Mouse (Mus musculus) right cerebral cortex, adult 2 months (tissue): Measurements from ENCODE around the gene 1700025G04Rik.

Experiments
- DNase-seq, 2 experiments: peaks; one replicate each; pipeline ENCODE4 v3.0.0; 2021 to 2022; ENCODE audit warnings: low spot score in 2 of 2

1700025G04Rik gene

GRCm38 (mm10) chr1:152033731-152034130, 56.2 kb downstream of the 1700025G04Rik start:
- DNase-seq = no peak

GRCm38 (mm10) chr1:152032144-152032543, 57.8 kb downstream of the 1700025G04Rik start:
- DNase-seq = no peak

GRCm38 (mm10) chr1:152030546-152030945, 59.4 kb downstream of the 1700025G04Rik start:
- DNase-seq = no peak

DNA sequence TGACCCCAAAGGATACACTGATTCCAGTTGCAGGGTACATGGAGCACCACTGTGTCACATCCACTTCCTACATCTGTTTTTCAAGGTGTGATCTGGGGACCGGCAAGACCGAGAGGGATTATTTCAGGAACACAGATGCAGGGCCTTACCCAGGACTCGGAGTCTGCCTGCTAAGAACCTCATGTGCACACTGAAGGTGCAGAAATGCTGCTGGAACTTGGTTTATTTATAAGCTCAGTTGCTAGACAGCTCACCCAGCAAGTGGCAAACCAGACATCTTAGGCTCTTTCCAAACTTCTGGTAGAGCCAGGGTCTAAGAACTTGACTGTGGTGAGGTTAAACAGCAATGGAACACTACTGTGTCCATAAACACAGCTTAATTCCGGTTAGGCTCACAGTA, 61.2 kb downstream of the 1700025G04Rik start:
- no peak for DNase-seq

DNA sequence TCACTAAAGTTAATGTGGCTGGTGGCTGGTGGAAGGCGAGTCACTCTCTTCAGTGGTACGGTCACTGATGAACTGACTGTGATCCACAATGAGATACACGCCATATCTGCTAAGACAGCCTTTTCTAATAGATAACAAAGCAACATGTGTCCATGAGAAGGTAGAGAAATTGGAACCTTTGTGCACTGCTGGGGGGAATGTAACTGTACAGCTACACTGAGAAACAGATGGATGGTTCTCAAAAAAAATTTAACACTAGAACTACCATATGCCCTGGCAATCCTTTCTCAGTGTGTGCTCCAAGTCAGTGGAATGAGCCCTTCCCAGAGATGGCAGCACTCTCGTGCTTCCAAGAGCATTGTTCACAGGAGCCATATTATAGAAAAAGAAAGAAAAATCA, 63.2 kb downstream of the 1700025G04Rik start:
- no peak for DNase-seq

DNA sequence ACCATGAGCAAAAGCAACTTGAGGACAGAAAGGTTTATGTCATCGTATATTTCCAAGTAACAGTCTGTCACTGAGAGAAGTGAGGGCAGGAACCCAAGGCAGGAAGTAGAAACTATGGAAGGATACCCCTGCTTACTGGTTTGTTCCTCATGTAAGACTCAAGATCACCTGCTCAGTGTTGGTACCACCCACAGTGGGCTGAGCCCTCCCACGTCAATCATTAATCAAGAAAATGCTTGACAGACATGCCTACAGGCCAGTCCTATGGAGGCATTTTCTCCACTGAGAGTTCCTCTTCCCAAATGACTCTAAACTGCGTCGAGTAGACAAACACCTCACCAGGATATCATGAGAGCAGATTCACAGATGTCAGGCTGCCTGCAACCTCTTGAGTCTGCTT, 64.6 kb downstream of the 1700025G04Rik start:
- DNase-seq = no peak

DNA sequence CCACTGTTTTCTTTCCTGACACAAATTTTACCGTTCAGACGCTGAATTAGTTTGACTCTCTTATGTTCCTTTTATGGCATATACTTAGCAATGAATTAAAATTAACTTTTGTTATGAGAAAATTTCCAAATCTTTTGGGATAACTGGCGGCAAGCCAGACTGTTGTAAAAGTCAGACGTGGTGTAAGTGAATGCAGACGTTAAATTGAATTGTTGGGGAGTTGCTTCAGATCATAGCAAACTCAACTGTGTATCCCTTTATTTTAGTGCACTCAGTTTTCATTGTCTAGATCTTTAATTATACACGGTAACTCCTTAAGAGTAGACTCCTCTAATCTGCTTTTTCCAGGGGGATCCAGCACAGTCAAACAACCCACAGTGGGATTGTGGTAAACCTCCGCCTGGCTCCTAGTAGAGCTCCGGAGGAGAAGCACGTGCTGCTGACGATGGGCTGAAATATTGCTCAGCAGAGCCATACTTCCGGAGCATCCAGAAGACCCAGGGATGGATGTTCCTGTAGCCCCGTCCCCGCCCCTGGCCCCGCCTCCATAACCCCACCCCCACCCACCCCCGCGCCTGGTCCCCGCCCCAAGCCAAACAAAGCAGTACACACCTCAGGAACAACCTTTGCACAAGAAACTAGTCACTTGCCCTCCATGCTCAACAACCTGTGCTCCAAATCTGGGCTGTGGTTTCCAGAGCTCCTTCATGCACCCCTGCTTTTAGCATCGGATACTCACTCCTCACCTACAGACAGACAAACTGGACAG, 65.7 kb downstream of the 1700025G04Rik start:
- DNase-seq = no peak

- no peak for DNase-seq
Measured at GRCm38 (mm10) chr1:152020812-152021211, 69.1 kb downstream of the 1700025G04Rik start.

DNA sequence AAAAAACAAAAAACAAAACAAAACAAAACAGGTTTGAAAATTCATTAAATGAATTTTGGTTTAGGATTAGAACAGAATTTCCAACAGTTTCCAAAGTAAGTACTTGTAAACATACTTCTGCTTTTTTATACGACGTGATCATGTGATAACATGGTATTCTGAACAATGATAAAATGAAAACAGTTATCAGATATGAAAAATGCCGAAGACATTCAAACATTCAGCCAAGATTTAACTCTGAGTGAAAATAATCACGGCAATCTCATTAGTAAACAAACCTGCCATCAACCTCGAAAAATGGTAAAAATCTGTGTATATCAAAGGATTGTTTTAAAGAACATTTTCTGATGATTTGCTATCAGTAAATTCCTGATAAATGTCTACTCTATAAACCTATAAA, 69.9 kb downstream of the 1700025G04Rik start:
- DNase-seq = no peak

GRCm38 (mm10) chr1:152019196-152019595, 70.7 kb downstream of the 1700025G04Rik start:
- DNase-seq = no peak

- no peak for DNase-seq
Measured at GRCm38 (mm10) chr1:152018322-152018721, 71.6 kb downstream of the 1700025G04Rik start.

DNA sequence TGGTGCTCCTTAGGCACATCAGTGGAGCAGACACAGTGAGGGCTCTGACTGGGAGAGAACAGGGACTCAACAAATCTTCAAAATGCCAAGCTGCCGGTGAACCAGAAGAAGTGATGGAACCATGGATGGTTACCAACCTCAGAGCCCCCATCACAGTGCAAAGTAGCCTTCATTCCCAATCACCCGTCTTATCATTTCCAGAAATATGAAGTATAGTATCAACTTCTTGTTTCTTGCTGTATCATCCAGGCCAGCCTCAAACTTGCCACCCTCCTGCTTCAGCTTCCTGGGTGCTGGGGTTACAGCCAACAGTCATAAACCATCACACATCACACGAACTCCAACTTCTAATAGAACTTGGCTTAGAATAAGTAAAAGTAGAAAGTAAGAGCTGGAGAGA, 73.3 kb downstream of the 1700025G04Rik start:
- no peak for DNase-seq

DNA sequence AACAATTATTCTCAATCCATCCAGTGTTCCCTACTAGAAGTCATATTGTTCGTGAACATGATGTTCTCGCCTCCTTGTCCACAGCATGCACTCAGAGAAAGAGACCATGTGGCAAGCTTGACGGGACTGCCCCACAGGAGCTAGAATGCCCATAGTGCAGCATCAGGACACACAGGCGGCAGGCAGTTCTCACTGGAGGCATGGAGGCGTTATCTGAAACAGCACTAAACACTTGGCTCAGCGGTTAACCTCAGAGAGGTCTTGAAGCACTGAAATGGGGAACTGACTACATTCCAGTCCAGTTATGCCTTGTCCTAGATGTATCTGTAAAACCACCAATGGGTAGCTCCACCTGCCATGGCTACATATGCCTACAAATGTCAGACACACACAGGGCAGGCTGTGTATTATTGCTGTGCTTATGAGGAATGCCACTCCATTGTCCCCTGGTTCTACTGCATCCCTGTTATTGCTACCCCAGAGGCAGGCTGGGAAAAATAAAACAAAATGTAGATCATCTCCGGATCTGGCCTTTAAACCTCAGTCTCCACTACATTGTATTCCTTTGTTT, 74.3 kb downstream of the 1700025G04Rik start:
- DNase-seq = no peak

GRCm38 (mm10) chr1:152011741-152012140, 78.2 kb downstream of the 1700025G04Rik start:
- no peak for DNase-seq

DNA sequence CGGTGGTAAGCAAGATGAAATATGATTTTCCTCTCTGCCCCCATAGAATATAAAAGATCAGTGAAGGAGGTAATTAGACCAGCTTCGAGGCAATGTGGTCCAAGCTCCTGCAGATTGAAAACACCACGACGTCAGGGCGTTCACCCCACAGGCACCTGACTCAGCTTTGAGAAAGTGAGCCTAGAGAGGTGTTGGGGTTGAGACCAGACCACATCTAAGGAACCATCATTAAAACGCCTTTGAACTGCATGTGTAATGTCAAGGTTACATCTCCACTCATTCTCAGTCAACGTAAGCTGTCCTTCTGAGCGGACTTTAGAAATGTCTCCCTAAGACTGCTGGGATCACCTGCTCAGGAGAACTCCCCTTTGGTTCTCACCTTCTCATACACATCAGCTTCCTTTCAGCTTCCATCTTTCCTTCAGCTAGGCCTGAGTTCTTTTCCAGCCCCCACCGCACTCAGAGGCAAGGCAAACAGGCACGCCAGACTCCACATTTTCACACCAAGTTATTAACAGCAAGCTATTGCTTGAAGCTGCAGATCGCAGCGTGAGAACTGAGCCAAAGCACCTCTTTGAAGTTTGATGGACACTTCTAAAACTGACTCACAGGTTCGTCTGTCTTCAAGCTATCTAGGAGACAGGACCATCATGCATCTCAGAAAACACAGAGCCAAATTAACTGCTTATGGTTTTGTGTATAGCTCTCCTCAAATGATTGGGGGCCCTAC, 79.5 kb downstream of the 1700025G04Rik start:
- peak in 1 of 2 experiments; percentile 20 for DNase-seq

DNA sequence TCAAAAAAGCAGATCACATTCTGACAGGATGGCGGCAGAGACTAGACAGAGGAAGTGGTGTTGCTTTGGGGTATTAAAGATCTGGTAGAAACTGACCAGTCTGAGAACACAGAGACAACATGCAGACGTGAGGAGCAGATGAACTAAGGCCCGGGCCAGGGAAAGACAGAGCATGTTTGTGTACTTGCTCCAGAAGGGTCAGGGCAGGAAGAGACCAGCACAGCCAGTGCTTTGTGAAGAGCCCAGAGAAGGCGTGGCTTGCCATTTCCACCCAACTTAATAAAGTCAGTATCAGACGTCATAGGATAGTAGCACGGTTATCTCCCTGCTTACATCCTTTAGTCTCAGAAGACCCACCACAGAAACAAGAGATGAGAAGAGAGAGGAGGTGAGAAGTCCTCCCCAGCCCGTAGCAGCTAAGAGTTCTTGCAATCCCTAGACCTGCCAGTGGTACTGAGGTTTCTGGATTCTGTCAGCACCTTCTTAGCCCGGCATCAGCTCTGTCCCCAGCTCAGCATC, 81.4 kb downstream of the 1700025G04Rik start:
- no peak for DNase-seq

GRCm38 (mm10) chr1:152006529-152006928, 83.4 kb downstream of the 1700025G04Rik start:
- DNase-seq = no peak

DNA sequence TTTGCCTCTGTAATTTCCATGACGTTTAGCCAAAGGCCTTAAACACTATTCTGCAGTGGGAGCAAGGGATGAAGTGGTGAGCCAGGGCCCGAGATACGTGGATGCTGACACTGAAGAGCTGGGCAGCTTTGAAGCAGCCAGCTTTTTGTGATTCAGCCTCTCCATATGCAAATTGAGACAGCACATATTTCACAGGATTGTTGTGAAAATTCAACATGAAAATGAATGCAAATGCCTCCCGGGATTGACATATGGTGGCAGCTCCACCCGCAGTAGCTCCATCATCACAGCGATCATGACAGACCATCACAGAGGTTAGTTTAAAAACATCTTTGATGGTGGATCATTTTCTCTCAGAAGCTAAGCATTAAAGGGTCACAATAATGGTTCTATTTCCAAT, 85.4 kb downstream of the 1700025G04Rik start:
- peak in 1 of 2 experiments; percentile 9 for DNase-seq

DNA sequence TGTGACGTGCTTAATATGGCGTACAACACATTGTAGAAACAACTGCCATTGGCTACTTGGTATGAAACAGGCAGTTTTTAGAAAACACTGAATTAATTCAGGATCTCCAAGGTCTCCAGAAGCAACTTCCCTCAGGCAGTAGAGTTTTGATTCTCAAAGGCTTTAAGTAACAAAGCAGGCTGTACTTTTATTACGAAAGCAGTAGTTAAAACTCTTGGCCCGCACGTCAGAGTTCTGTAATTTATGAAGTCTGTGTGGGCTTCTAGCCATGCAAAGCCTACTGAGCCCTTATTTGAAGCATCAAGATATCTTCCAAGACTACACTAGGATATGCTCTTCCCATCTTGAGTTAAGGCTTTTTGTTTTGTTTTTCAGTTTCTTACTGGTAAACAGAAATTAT, 89.5 kb downstream of the 1700025G04Rik start:
- DNase-seq = no peak

DNA sequence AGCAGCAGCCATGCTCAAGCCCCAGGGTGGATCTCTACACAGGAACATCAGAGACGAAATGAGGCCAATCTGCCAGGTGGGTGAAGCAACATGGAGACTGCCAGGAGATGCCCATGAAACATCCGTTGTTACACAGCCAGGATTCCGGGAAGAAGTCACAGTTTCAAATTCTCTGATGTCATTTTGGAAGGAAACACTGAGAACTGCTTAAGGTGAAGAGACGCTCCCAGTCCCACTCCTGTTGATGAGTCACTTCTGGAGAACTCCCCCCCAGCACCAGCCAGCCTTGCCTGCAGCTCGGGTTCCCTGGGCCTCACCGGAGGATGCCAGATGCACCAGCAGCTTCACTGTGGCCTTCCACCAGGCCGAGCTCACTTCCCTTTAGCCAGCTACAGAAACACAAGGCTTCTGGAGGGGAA, 90.5 kb downstream of the 1700025G04Rik start:
- DNase-seq = peak; percentile 62 to 64

DNA sequence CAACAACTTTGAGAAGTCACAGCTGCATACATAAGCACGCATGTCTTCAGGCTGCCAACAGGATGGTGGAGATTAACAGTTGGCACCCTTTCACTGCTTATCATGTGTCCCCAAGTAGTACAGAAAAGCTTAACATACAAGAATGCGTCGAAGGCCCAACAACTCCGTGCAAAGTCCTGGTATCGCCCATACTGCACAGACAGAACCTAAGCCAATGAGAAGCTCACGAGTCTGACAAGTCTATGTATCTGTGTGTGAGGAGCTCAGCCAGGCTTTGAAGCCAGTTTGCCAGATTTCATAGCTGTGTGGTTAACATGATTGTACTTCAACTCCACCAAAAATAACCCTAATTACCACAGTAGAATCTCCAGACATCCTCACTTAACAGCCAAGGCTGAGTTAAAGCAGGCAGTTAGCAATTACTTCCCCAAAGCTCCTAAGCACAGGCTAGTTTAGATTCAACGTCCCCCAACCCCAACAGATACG, 91.2 kb downstream of the 1700025G04Rik start:
- DNase-seq = no peak

DNA sequence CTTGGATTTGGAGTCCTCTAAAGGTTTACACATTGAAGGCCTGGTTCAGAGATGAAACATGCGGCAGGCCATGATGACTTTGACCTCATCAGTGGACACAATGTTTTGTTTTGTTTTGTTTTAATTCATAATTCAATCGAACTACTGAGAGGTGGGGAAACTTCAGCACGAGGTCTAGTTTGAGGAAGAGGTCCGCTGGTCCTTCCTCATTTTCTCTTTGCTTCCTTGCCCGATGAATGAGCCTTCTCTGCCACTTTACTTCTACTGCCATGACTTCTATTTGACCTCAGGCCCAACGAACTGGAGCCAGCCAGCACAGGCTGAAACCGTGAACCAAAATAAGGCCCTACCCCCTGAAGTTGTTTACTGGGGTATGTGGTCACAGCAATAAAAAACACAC, 92.3 kb downstream of the 1700025G04Rik start:
- DNase-seq = no peak
